Mouse (Mus musculus) heart, postnatal 0 days (tissue): ENCODE measurements at regions not wholly inside any gene's neighbourhood (a gene's known extent, or its start where the extent isn't known, plus 50 kb on each side); places are given as distances from the start of the nearest gene placed in this dataset.

ENCODE experiments used
- CTCF ChIP-seq: IDR thresholded peaks from 2 replicates; pipeline ENCODE4 v1.5.1; 2016; ENCODE audit warnings: antibody characterized with exemption, control low read depth, low read depth
- EP300 ChIP-seq: IDR thresholded peaks from 2 replicates; pipeline ENCODE4 v1.6.1; 2016; ENCODE audit warnings: antibody characterized with exemption, low read depth

DNA sequence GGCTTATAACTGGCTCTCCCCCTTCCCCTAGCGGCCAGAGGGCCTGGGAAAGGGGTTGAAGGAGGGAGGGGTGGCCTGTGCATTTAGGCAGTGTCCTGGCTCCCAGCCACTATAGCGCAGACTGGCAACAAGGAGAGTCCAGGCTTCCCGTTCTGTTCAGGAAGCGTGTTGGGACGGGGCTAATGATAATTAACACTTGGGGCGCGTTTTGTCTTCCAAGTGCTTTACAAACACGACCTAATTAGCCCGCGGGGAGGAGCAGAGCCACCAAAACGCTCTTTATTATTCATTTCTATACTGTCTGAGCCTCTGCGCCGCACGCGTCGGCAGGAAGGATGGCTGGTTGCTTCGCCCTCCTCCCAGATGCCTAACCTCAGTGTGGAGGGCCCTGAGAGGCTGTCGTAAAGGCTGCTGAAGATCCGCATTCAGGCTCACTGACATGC, 123.0 kb upstream of the 4931429L15Rik start:
- no peak for TF ChIP-seq CTCF
- no peak for TF ChIP-seq EP300
